Mouse (Mus musculus) liver, embryonic 14.5 days (tissue): ENCODE data around the gene Ifnl2. TPM values are rescaled to one million over a fixed set of nuclear protein-coding genes. Genes with fewer than 3 reads are reported as not detected.
"Not testable (repeated sequence)": the region's sequence is repeated elsewhere in the genome, so short reads cannot be mapped to it uniquely, and the experiment has no call there.

Experiments used
- ATAC-seq: fragments of 200-750 bp; cut with Nextera tagmentation; 2 replicates; pipeline ENCODE4 v1.8.0; 2017; ENCODE audit warnings: moderate number of reproducible peaks, mild to moderate bottlenecking, moderate library complexity; ENCODE audit not compliant: insufficient read depth
- DNase-seq, 3 experiments: peaks; one replicate each; pipeline ENCODE4 v3.0.0-alpha.2; 2012 to 2013; ENCODE audit warnings: low read depth in 3 of 3, low spot score in 3 of 3
- H3K27ac ChIP-seq: fragments of 300-500 bp; sonication (generic); 2 replicates; pipeline ENCODE4 v1.5.1; 2014; ENCODE audit warnings: moderate library complexity, mild to moderate bottlenecking, control low read depth, inconsistent platforms
- H3K27me3 ChIP-seq: fragments of 300-500 bp; sonication (generic); 2 replicates; pipeline ENCODE4 v1.6.1; 2014; ENCODE audit warnings: mild to moderate bottlenecking, low read length, moderate library complexity; ENCODE audit not compliant: control insufficient read depth, insufficient read depth
- H3K36me3 ChIP-seq: fragments of 300-500 bp; sonication (generic); replicated peaks from 2 replicates; pipeline ENCODE4 v1.6.1; 2014; ENCODE audit warnings: low read depth; ENCODE audit not compliant: control insufficient read depth, insufficient read depth
- H3K4me1 ChIP-seq, 2 experiments: fragments of 200-500 bp in 1 of 2; fragments of 300-500 bp in 1 of 2; sonication (generic) in 1 of 2; replicated peaks; 2 replicates each; pipeline ENCODE4 v1.6.1; 2012 to 2014; ENCODE audit warnings: antibody characterized with exemption in 1 of 2, inconsistent platforms in 1 of 2, low read length in 1 of 2; ENCODE audit not compliant: control insufficient read depth in 2 of 2, insufficient read depth in 2 of 2
- H3K4me2 ChIP-seq: fragments of 300-500 bp; sonication (generic); 2 replicates; pipeline ENCODE4 v1.6.1; 2014; ENCODE audit warnings: low read depth, mild to moderate bottlenecking, control low read depth, moderate library complexity
- H3K4me3 ChIP-seq, 2 experiments: fragments of 200-500 bp in 1 of 2; fragments of 300-500 bp in 1 of 2; sonication (generic) in 1 of 2; 2 replicates each; pipeline ENCODE4 v1.5.1; 2012 to 2014; ENCODE audit warnings: low read depth in 2 of 2, low read length in 2 of 2, mild to moderate bottlenecking in 2 of 2, control low read depth in 1 of 2, inconsistent platforms in 1 of 2, moderate library complexity in 1 of 2; ENCODE audit not compliant: insufficient read depth in 1 of 2
- H3K9ac ChIP-seq: fragments of 300-500 bp; sonication (generic); replicated peaks from 2 replicates; pipeline ENCODE4 v1.6.1; 2014; ENCODE audit warnings: mild to moderate bottlenecking, control low read depth, moderate library complexity
- H3K9me3 ChIP-seq: fragments of 300-500 bp; sonication (generic); 2 replicates; pipeline ENCODE4 v1.6.1; 2016; ENCODE audit warnings: low read length, mixed read lengths; ENCODE audit not compliant: control insufficient read depth
- CTCF ChIP-seq: IDR thresholded peaks from 2 replicates; pipeline ENCODE4 v1.5.1; 2016; ENCODE audit warnings: antibody characterized with exemption, low read depth, control low read depth
- EP300 ChIP-seq: IDR thresholded peaks from 2 replicates; pipeline ENCODE4 v1.6.1; 2016; ENCODE audit warnings: antibody characterized with exemption, low read depth
- WGBS: fragments of 180-500 bp; shearing (Covaris S2); extraction: QIAGEN DNeasy Blood & Tissue Kit; methylation state at CpG from one replicate; pipeline ENCODE4 v1.1.7; 2014; ENCODE audit not compliant: insufficient replicate concordance; 5-methylcytosine and 5-hydroxymethylcytosine counted together
- polyA plus RNA-seq, 2 experiments: library from polyadenylated mRNA; depleted of rRNA in 1 of 2; stranded (reverse) in 1 of 2; unstranded in 1 of 2; fragments of >200 nt; fragmentation: Nextera tagmentation in 1 of 2; extraction: Ambion mirVana in 1 of 2; gene quantifications; 2 replicates each; pipeline versions ENCODE4 v1.2.1 to v1.2.3; 2012 to 2014

Ifnl2 gene
- polyA plus RNA-seq (2012; rRNA removed) (not detected in 2 replicates), polyA plus RNA-seq (2014; fragmentation: Nextera tagmentation; extraction: Ambion mirVana) (not detected in 2 replicates)

- not testable (repeated sequence) for DNase-seq, ATAC-seq, H3K9me3 ChIP-seq, H3K27ac ChIP-seq, H3K4me1 ChIP-seq, H3K4me3 ChIP-seq, H3K36me3 ChIP-seq, H3K4me2 ChIP-seq, H3K9ac ChIP-seq, H3K27me3 ChIP-seq
- 39% methylated on average over 8 of the region's 8 CpGs for WGBS
Observed at GRCm38 (mm10) chr7:28510405-28510974, at the start of gene Ifnl2. Gene Ifnl2 (minus strand): TSS chr7:28510455.

GRCm38 (mm10) chr7:28558486-28558885 is 48.2 kb upstream of the Ifnl2 start:
- 43% methylated on average over 4 of the region's 4 CpGs for WGBS
- no peaks in the 10 kb centered on the region for H3K9me3 ChIP-seq
- no peak overlapping the region for H3K4me2 ChIP-seq
- H3K27ac ChIP-seq, result no peak overlapping the region
- H3K27me3 ChIP-seq, result no peaks in the 10 kb centered on the region
- DNase-seq, result no peak
- H3K4me3 ChIP-seq, result no peak overlapping the region
- peaks cover 11% of the 10 kb centered on the region for H3K36me3 ChIP-seq
- no peaks in the 10 kb centered on the region for H3K4me1 ChIP-seq
- no peak for ATAC-seq
- H3K9ac ChIP-seq, result no peak overlapping the region
- TF ChIP-seq CTCF (no peak), EP300 (no peak)

- Histone ChIP-seq H3K9ac (no peak overlapping the region), H3K9me3 (no peaks in the 10 kb centered on the region), H3K4me3 (no peak overlapping the region), H3K4me2 (no peak overlapping the region), H3K27ac (no peak overlapping the region), H3K4me1 (no peaks in the 10 kb centered on the region), H3K36me3 (peaks cover 11% of the 10 kb centered on the region), H3K27me3 (no peaks in the 10 kb centered on the region)
- DNase-seq (no peak), ATAC-seq (peak; percentile 42; the same call in 1 of the 2 replicates)
- TF ChIP-seq CTCF, result no peak
- TF ChIP-seq EP300, result no peak
- 13% methylated on average over 6 of the region's 6 CpGs for WGBS
Observed at GRCm38 (mm10) chr7:28557708-28558107, 47.5 kb upstream of the Ifnl2 start.

- Histone ChIP-seq H3K9ac (no peak overlapping the region), H3K4me2 (no peak overlapping the region), H3K4me1 (no peaks in the 10 kb centered on the region), H3K9me3 (no peaks in the 10 kb centered on the region), H3K27me3 (no peaks in the 10 kb centered on the region), H3K27ac (no peak overlapping the region), H3K36me3 (peaks cover 11% of the 10 kb centered on the region), H3K4me3 (no peak overlapping the region)
- WGBS, result 54% methylated on average over 5 of the region's 5 CpGs
- no peak for ATAC-seq
- DNase-seq, result no peak
- TF ChIP-seq CTCF (no peak), EP300 (no peak)
Observed at GRCm38 (mm10) chr7:28557069-28557468, 46.8 kb upstream of the Ifnl2 start.

GRCm38 (mm10) chr7:28555939-28556535 is 45.8 kb upstream of the Ifnl2 start:
- H3K4me1 ChIP-seq, result no peaks in the 10 kb centered on the region
- 26% methylated on average over 5 of the region's 5 CpGs for WGBS
- H3K9ac ChIP-seq, result no peak overlapping the region
- ATAC-seq (no peak), DNase-seq (no peak)
- H3K9me3 ChIP-seq, result no peaks in the 10 kb centered on the region
- no peaks in the 10 kb centered on the region for H3K27me3 ChIP-seq
- TF ChIP-seq EP300 (no peak), CTCF (no peak)
- H3K4me2 ChIP-seq, result no peak overlapping the region
- no peak overlapping the region for H3K4me3 ChIP-seq
- H3K36me3 ChIP-seq, result peaks cover 11% of the 10 kb centered on the region
- no peak overlapping the region for H3K27ac ChIP-seq
